Mouse (Mus musculus): ENCODE data around the gene Slc6a19. TPM values are rescaled to one million over a fixed set of nuclear protein-coding genes. Genes with fewer than 3 reads are reported as not detected.

The Slc6a19 gene
- total and polyA plus RNA-seq, 3 experiments: not detected

- no peak overlapping the region for H3K9ac ChIP-seq (ENCODE audit: control insufficient read depth, low read depth, low read length, poor library complexity, severe bottlenecking)
- H3K9me3 ChIP-seq (replicated peaks; ENCODE audit: insufficient read depth, low read length): no peaks in the 10 kb centered on the region
- no peak overlapping the region for H3K27ac ChIP-seq (ENCODE audit: control insufficient read depth, low read depth, low read length)
- peaks cover 0 to 19% of the 10 kb centered on the region in 2 experiments for H3K27me3 ChIP-seq (ENCODE audit: control insufficient read depth in 1 of 2, insufficient read depth in 2 of 2, low read length in 2 of 2)
- DNase-seq (ENCODE audit: low read depth, low spot score): no peak
- H3K4me3 ChIP-seq (ENCODE audit: control insufficient read depth in 1 of 2, insufficient read depth in 1 of 2, low read depth in 2 of 2, low read length in 2 of 2): no peak overlapping the region
- H3K36me3 ChIP-seq (ENCODE audit: control insufficient read depth in 1 of 2, insufficient read depth in 2 of 2, low read length in 2 of 2): no peaks in the 10 kb centered on the region
- TF ChIP-seq USF1 (IDR thresholded peaks at IDR 0.05; ENCODE audit: low read depth, low read length) (no peak), JUND (IDR thresholded peaks at IDR 0.05; ENCODE audit: low read depth, low read length) (no peak), MYC (IDR thresholded peaks at IDR 0.05; ENCODE audit: low read depth, low read length) (no peak), CTCF (IDR thresholded peaks at IDR 0.05 in 2 of 3, conservative IDR thresholded peaks at IDR 0.05 in 1 of 3; ENCODE audit: control insufficient read depth in 1 of 3, insufficient read depth in 1 of 3, low read depth in 2 of 3, low read length in 3 of 3, poor library complexity in 1 of 3, severe bottlenecking in 1 of 3) (peak in 2 of 3 experiments; percentile 23 to 27; a peak in 3 of 6 replicates), EP300 (IDR thresholded peaks at IDR 0.05; ENCODE audit: low read depth in 1 of 2, low read length in 2 of 2) (no peak), GABPA (IDR thresholded peaks at IDR 0.05; ENCODE audit: low read depth, low read length) (no peak), POLR2AphosphoS5 (IDR thresholded peaks at IDR 0.05; ENCODE audit: borderline replicate concordance, low read depth, low read length) (no peak), MAZ (IDR thresholded peaks at IDR 0.05; ENCODE audit: low read depth, low read length) (no peak), SMC3 (IDR thresholded peaks at IDR 0.05; ENCODE audit: low read depth, low read length) (peak; percentile 31), MAFK (IDR thresholded peaks at IDR 0.05; ENCODE audit: borderline replicate concordance, low read depth, low read length) (no peak), MAX (IDR thresholded peaks at IDR 0.05; ENCODE audit: low read length) (no peak), CHD1 (IDR thresholded peaks at IDR 0.05; ENCODE audit: low read depth, low read length) (no peak), GATA1 (IDR thresholded peaks at IDR 0.05; ENCODE audit: low read depth, low read length) (no peak), POLR2A (IDR thresholded peaks at IDR 0.05; ENCODE audit: control insufficient read depth in 1 of 2, insufficient read depth in 1 of 2, low read depth in 1 of 2, low read length in 2 of 2, poor library complexity in 1 of 2) (no peak), CHD2 (IDR thresholded peaks at IDR 0.05; ENCODE audit: low read length) (no peak)
- no peaks in the 10 kb centered on the region for H3K79me2 ChIP-seq (ENCODE audit: control insufficient read depth, insufficient read depth, low read length, poor library complexity)
- H3K4me1 ChIP-seq (ENCODE audit: control insufficient read depth in 1 of 2, insufficient read depth in 2 of 2, low read length in 2 of 2): no peaks in the 10 kb centered on the region
Measured at GRCm38 (mm10) chr13:73748663-73749440, 44.2 kb upstream of the Slc6a19 start.

- no peaks in the 10 kb centered on the region for H3K4me1 ChIP-seq (ENCODE audit: control insufficient read depth in 1 of 2, insufficient read depth in 2 of 2, low read length in 2 of 2)
- peaks cover 0 to 7% of the 10 kb centered on the region in 2 experiments; a peak in 3 of 4 replicates for H3K27me3 ChIP-seq (ENCODE audit: control insufficient read depth in 1 of 2, insufficient read depth in 2 of 2, low read length in 2 of 2)
- H3K27ac ChIP-seq (ENCODE audit: control insufficient read depth, low read depth, low read length): no peak overlapping the region
- no peaks in the 10 kb centered on the region for H3K79me2 ChIP-seq (ENCODE audit: control insufficient read depth, insufficient read depth, low read length, poor library complexity)
- H3K9me3 ChIP-seq (replicated peaks; ENCODE audit: insufficient read depth, low read length): no peaks in the 10 kb centered on the region
- TF ChIP-seq POLR2AphosphoS5 (IDR thresholded peaks at IDR 0.05; ENCODE audit: borderline replicate concordance, low read depth, low read length): no peak
- no peak for TF ChIP-seq JUND (IDR thresholded peaks at IDR 0.05; ENCODE audit: low read depth, low read length)
- no peak for TF ChIP-seq ELF1 (IDR thresholded peaks at IDR 0.05; ENCODE audit: low read depth, low read length)
- TF ChIP-seq MAFK (IDR thresholded peaks at IDR 0.05; ENCODE audit: borderline replicate concordance, low read depth, low read length): no peak
- TF ChIP-seq ZMIZ1 (IDR thresholded peaks at IDR 0.05; ENCODE audit: low read depth, low read length): no peak
- TF ChIP-seq HCFC1 (IDR thresholded peaks at IDR 0.05; ENCODE audit: low read depth, low read length): no peak
- no peak for TF ChIP-seq KAT2A (conservative IDR thresholded peaks at IDR 0.05; ENCODE audit: low read depth, low read length)
- no peak for TF ChIP-seq TAL1 (IDR thresholded peaks at IDR 0.05; ENCODE audit: low read length)
- no peak for TF ChIP-seq MAZ (IDR thresholded peaks at IDR 0.05; ENCODE audit: low read depth, low read length)
- TF ChIP-seq SIN3A (IDR thresholded peaks at IDR 0.05; ENCODE audit: low read length): no peak
- TF ChIP-seq USF1 (IDR thresholded peaks at IDR 0.05; ENCODE audit: low read depth, low read length): no peak
- TF ChIP-seq TCF12 (IDR thresholded peaks at IDR 0.05; ENCODE audit: low read depth, low read length): no peak
- no peak for TF ChIP-seq UBTF (IDR thresholded peaks at IDR 0.05; ENCODE audit: borderline replicate concordance, insufficient read depth, low read depth, low read length)
- TF ChIP-seq MXI1 (IDR thresholded peaks at IDR 0.05; ENCODE audit: low read depth, low read length): no peak
- TF ChIP-seq BHLHE40 (IDR thresholded peaks at IDR 0.05; ENCODE audit: borderline replicate concordance, low read depth, low read length): no peak
- no peaks in the 10 kb centered on the region for H3K36me3 ChIP-seq (ENCODE audit: control insufficient read depth in 1 of 2, insufficient read depth in 2 of 2, low read length in 2 of 2)
- no peak for DNase-seq (ENCODE audit: low read depth, low spot score)
- no peak overlapping the region for H3K4me3 ChIP-seq (ENCODE audit: control insufficient read depth in 1 of 2, insufficient read depth in 1 of 2, low read depth in 2 of 2, low read length in 2 of 2)
- no peak overlapping the region for H3K9ac ChIP-seq (ENCODE audit: control insufficient read depth, low read depth, low read length, poor library complexity, severe bottlenecking)
Measured at GRCm38 (mm10) chr13:73743662-73744061, 39.0 kb upstream of the Slc6a19 start.
